Mouse (Mus musculus): ENCODE data around the gene Immp2l. TPM values are rescaled to one million over a fixed set of nuclear protein-coding genes. Genes with fewer than 3 reads are reported as not detected.

Immp2l gene
- polyA plus RNA-seq, 1 experiment from 2014 or later: 12.5 TPM

DNA sequence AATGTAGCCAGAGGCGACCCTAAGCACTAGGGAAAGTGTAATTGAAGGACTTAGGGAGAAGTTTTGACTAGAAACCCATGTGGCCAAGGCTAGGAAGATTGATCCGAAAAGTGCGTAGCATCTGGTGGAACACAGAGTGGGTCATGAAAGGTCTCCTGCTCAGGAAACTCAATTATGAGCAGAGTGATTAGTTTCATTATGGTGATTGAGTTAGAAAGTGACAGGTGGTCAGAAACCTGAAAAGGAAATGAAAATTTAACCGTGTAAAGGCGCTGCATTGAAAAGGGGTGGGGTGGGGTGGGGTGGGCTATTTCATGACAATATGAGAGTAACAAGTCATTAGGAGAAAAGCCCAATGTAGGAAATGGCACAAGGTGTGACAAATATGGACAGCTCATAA, 15.9 kb downstream of the Immp2l start:
- Histone ChIP-seq H3K4me2 (ENCODE audit: low read depth, low read length) (no peak overlapping the region), H3K27ac (ENCODE audit: low read length) (no peak overlapping the region), H3K9ac (ENCODE audit: low read depth, low read length) (no peak overlapping the region), H3K27me3 (ENCODE audit: control insufficient read depth, insufficient read depth, low read depth, low read length) (no peaks in the 10 kb centered on the region), H3K36me3 (ENCODE audit: control insufficient read depth, insufficient read depth) (no peaks in the 10 kb centered on the region), H3K4me3 (ENCODE audit: low read depth, low read length) (no peak overlapping the region), H3K4me1 (ENCODE audit: control insufficient read depth, low read depth, low read length) (no peaks in the 10 kb centered on the region), H3K9me3 (replicated peaks; ENCODE audit: control insufficient read depth, low read length) (no peaks in the 10 kb centered on the region)
- WGBS (ENCODE audit: insufficient replicate concordance): 77% methylated on average over 5 of the region's 5 CpGs
- ATAC-seq (ENCODE audit: low read depth): no peak

DNA sequence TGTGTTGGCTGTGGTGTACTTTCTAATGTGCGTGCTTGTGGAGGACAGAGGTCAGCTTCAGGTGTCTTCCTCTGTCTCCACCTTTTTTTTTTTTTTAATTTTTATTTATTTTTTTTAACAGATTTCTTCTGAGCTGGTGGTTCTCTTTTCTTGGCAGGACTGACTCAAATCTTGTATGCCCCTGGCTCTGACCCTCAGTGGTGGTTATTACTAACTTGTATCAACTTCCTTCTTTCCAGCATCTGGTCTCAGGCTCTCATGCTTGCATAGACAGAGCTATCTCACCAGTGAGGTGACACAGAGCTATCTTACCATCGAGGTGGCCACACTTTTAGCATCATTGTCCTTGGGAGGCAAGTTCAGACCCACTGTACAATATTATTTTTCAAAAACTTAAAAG, 17.8 kb downstream of the Immp2l start:
- Histone ChIP-seq H3K4me1 (ENCODE audit: control insufficient read depth, low read depth, low read length) (no peaks in the 10 kb centered on the region), H3K36me3 (ENCODE audit: control insufficient read depth, insufficient read depth) (no peaks in the 10 kb centered on the region), H3K4me3 (ENCODE audit: low read depth, low read length) (no peak overlapping the region), H3K9me3 (replicated peaks; ENCODE audit: control insufficient read depth, low read length) (no peaks in the 10 kb centered on the region), H3K27ac (ENCODE audit: low read length) (no peak overlapping the region), H3K27me3 (ENCODE audit: control insufficient read depth, insufficient read depth, low read depth, low read length) (no peaks in the 10 kb centered on the region), H3K4me2 (ENCODE audit: low read depth, low read length) (no peak overlapping the region), H3K9ac (ENCODE audit: low read depth, low read length) (no peak overlapping the region)
- WGBS (ENCODE audit: insufficient replicate concordance): 55% methylated on average over 2 of the region's 2 CpGs
- no peak for ATAC-seq (ENCODE audit: low read depth)

GRCm38 (mm10) chr12:41044493-41045132, 20.7 kb downstream of the Immp2l start:
- no peaks in the 10 kb centered on the region for H3K36me3 ChIP-seq (ENCODE audit: control insufficient read depth, insufficient read depth)
- no peak overlapping the region for H3K27ac ChIP-seq (ENCODE audit: low read length)
- H3K27me3 ChIP-seq (ENCODE audit: control insufficient read depth, insufficient read depth, low read depth, low read length): no peaks in the 10 kb centered on the region
- H3K9ac ChIP-seq (ENCODE audit: low read depth, low read length): no peak overlapping the region
- H3K4me1 ChIP-seq (ENCODE audit: control insufficient read depth, low read depth, low read length): no peaks in the 10 kb centered on the region
- no peak overlapping the region for H3K4me3 ChIP-seq (ENCODE audit: low read depth, low read length)
- WGBS (ENCODE audit: insufficient replicate concordance): 74% methylated on average over 12 of the region's 12 CpGs
- no peak overlapping the region for H3K4me2 ChIP-seq (ENCODE audit: low read depth, low read length)
- no peaks in the 10 kb centered on the region for H3K9me3 ChIP-seq (replicated peaks; ENCODE audit: control insufficient read depth, low read length)
- ATAC-seq (ENCODE audit: low read depth): no peak

GRCm38 (mm10) chr12:41047085-41047766, 23.3 kb downstream of the Immp2l start:
- no peak overlapping the region for H3K27ac ChIP-seq (ENCODE audit: low read length)
- H3K27me3 ChIP-seq (ENCODE audit: control insufficient read depth, insufficient read depth, low read depth, low read length): no peaks in the 10 kb centered on the region
- no peak for ATAC-seq (ENCODE audit: low read depth)
- no peaks in the 10 kb centered on the region for H3K36me3 ChIP-seq (ENCODE audit: control insufficient read depth, insufficient read depth)
- H3K9ac ChIP-seq (ENCODE audit: low read depth, low read length): no peak overlapping the region
- H3K4me3 ChIP-seq (ENCODE audit: low read depth, low read length): no peak overlapping the region
- H3K4me2 ChIP-seq (ENCODE audit: low read depth, low read length): no peak overlapping the region
- WGBS (ENCODE audit: insufficient replicate concordance): 77% methylated on average over 12 of the region's 12 CpGs
- no peaks in the 10 kb centered on the region for H3K9me3 ChIP-seq (replicated peaks; ENCODE audit: control insufficient read depth, low read length)
- no peaks in the 10 kb centered on the region; the same call in 1 of the 2 replicates for H3K4me1 ChIP-seq (ENCODE audit: control insufficient read depth, low read depth, low read length)

- H3K36me3 ChIP-seq (ENCODE audit: control insufficient read depth, insufficient read depth): no peaks in the 10 kb centered on the region
- no peak overlapping the region for H3K27ac ChIP-seq (ENCODE audit: low read length)
- H3K4me3 ChIP-seq (ENCODE audit: low read depth, low read length): no peak overlapping the region
- WGBS (ENCODE audit: insufficient replicate concordance): 49% methylated on average over 5 of the region's 5 CpGs
- no peak for ATAC-seq (ENCODE audit: low read depth)
- H3K4me2 ChIP-seq (ENCODE audit: low read depth, low read length): no peak overlapping the region
- no peak overlapping the region for H3K9ac ChIP-seq (ENCODE audit: low read depth, low read length)
- H3K27me3 ChIP-seq (ENCODE audit: control insufficient read depth, insufficient read depth, low read depth, low read length): no peaks in the 10 kb centered on the region
- H3K9me3 ChIP-seq (replicated peaks; ENCODE audit: control insufficient read depth, low read length): no peaks in the 10 kb centered on the region
- H3K4me1 ChIP-seq (ENCODE audit: control insufficient read depth, low read depth, low read length): no peaks in the 10 kb centered on the region; the same call in 1 of the 2 replicates
These were observed 27.1 kb downstream of the Immp2l start for GRCm38 (mm10) chr12:41050945-41051344.

- Histone ChIP-seq H3K36me3 (ENCODE audit: control insufficient read depth, insufficient read depth) (no peaks in the 10 kb centered on the region), H3K9me3 (replicated peaks; ENCODE audit: control insufficient read depth, low read length) (no peaks in the 10 kb centered on the region), H3K27me3 (ENCODE audit: control insufficient read depth, insufficient read depth, low read depth, low read length) (no peaks in the 10 kb centered on the region), H3K9ac (ENCODE audit: low read depth, low read length) (no peak overlapping the region), H3K27ac (ENCODE audit: low read length) (no peak overlapping the region), H3K4me1 (ENCODE audit: control insufficient read depth, low read depth, low read length) (no peaks in the 10 kb centered on the region; the same call in 1 of the 2 replicates), H3K4me3 (ENCODE audit: low read depth, low read length) (no peak overlapping the region), H3K4me2 (ENCODE audit: low read depth, low read length) (no peak overlapping the region)
- ATAC-seq (ENCODE audit: low read depth): no peak
- 70% methylated on average over 3 of the region's 3 CpGs for WGBS (ENCODE audit: insufficient replicate concordance)
These were observed 29.0 kb downstream of the Immp2l start for GRCm38 (mm10) chr12:41052897-41053296.

DNA sequence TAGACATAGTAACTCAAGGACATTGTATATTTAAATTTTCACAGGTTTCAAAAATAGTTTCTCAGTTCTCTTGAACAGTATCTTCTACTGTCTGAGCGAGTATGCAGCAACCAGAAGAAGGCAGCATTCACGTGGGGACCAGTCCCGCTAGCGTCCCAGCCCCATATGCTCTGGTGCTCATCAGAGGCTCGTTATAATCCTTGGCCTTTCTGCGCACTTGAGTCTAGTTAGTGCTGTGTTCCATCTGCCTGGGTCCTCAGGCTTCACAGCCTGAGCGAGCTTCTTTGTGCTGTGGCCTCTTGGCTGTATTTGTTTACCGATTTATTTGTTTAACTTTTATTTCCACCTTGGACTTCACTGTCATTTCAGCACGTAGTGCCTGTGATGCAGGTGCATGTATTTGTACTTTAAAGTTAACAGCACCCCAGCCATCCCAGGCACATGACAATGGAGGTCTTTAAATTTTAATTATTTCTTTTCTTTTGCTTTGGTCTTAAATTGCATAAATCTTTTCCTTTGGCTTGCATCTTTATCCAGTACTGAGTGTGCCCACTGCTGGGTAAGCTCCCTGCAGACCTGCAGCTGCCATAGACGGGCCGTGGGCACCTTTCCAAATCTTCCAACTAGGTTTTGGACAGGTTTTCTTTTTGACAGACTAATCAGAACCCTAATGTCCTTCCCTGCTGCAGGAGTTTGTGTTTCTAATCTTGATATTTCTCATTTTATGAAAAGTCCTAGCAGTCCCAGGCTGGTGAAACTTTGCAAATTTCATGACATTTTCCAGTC, 30.3 kb downstream of the Immp2l start:
- 76% methylated on average over 11 of the region's 11 CpGs for WGBS (ENCODE audit: insufficient replicate concordance)
- Histone ChIP-seq H3K27ac (ENCODE audit: low read length) (no peak overlapping the region), H3K4me1 (ENCODE audit: control insufficient read depth, low read depth, low read length) (no peaks in the 10 kb centered on the region; the same call in 1 of the 2 replicates), H3K36me3 (ENCODE audit: control insufficient read depth, insufficient read depth) (no peaks in the 10 kb centered on the region), H3K9me3 (replicated peaks; ENCODE audit: control insufficient read depth, low read length) (no peaks in the 10 kb centered on the region), H3K27me3 (ENCODE audit: control insufficient read depth, insufficient read depth, low read depth, low read length) (no peaks in the 10 kb centered on the region), H3K9ac (ENCODE audit: low read depth, low read length) (no peak overlapping the region), H3K4me3 (ENCODE audit: low read depth, low read length) (no peak overlapping the region), H3K4me2 (ENCODE audit: low read depth, low read length) (no peak overlapping the region)
- no peak for ATAC-seq (ENCODE audit: low read depth)

DNA sequence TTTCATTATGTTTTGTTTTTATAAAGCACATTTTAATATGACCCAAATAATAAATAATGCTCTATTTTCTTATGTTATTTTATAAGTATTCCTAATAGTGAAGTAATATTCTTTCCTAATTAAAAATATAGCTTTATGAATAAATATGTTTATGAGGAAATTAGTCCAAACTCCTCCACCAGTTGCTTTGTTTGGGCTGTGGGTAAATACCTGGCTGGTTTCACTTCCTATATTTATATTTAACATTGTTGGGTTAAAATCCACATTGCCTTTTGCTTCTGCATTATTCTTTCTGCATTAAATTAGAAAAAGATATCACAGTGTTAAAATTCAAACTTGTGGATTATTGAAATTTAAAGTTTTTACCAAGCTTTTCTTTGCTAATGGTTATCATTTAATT, 32.1 kb downstream of the Immp2l start:
- Histone ChIP-seq H3K4me2 (ENCODE audit: low read depth, low read length) (no peak overlapping the region), H3K9ac (ENCODE audit: low read depth, low read length) (no peak overlapping the region), H3K9me3 (replicated peaks; ENCODE audit: control insufficient read depth, low read length) (no peaks in the 10 kb centered on the region), H3K36me3 (ENCODE audit: control insufficient read depth, insufficient read depth) (no peaks in the 10 kb centered on the region), H3K27me3 (ENCODE audit: control insufficient read depth, insufficient read depth, low read depth, low read length) (no peaks in the 10 kb centered on the region), H3K4me1 (ENCODE audit: control insufficient read depth, low read depth, low read length) (no peaks in the 10 kb centered on the region; the same call in 1 of the 2 replicates), H3K4me3 (ENCODE audit: low read depth, low read length) (no peak overlapping the region), H3K27ac (ENCODE audit: low read length) (no peak overlapping the region)
- no peak for ATAC-seq (ENCODE audit: low read depth)

- no peak overlapping the region for H3K27ac ChIP-seq (ENCODE audit: low read length)
- ATAC-seq (ENCODE audit: low read depth): no peak
- H3K4me3 ChIP-seq (ENCODE audit: low read depth, low read length): no peak overlapping the region
- H3K9me3 ChIP-seq (replicated peaks; ENCODE audit: control insufficient read depth, low read length): no peaks in the 10 kb centered on the region
- H3K9ac ChIP-seq (ENCODE audit: low read depth, low read length): no peak overlapping the region
- no peaks in the 10 kb centered on the region for H3K36me3 ChIP-seq (ENCODE audit: control insufficient read depth, insufficient read depth)
- no peak overlapping the region for H3K4me2 ChIP-seq (ENCODE audit: low read depth, low read length)
- WGBS (ENCODE audit: insufficient replicate concordance): 26% methylated on average over 3 of the region's 3 CpGs
- no peaks in the 10 kb centered on the region for H3K27me3 ChIP-seq (ENCODE audit: control insufficient read depth, insufficient read depth, low read depth, low read length)
- H3K4me1 ChIP-seq (ENCODE audit: control insufficient read depth, low read depth, low read length): no peaks in the 10 kb centered on the region; the same call in 1 of the 2 replicates
These were observed 39.4 kb downstream of the Immp2l start for GRCm38 (mm10) chr12:41063281-41063680.

Data from liver, embryonic 16.5 days (tissue).